Mouse (Mus musculus): ENCODE data around the gene Nutf2. TPM values are rescaled to one million over a fixed set of nuclear protein-coding genes. Genes with fewer than 3 reads are reported as not detected.

Gene Nutf2
- total RNA-seq, 2 experiments from 2014 or later, result 63.8 to 66.0 TPM

DNA sequence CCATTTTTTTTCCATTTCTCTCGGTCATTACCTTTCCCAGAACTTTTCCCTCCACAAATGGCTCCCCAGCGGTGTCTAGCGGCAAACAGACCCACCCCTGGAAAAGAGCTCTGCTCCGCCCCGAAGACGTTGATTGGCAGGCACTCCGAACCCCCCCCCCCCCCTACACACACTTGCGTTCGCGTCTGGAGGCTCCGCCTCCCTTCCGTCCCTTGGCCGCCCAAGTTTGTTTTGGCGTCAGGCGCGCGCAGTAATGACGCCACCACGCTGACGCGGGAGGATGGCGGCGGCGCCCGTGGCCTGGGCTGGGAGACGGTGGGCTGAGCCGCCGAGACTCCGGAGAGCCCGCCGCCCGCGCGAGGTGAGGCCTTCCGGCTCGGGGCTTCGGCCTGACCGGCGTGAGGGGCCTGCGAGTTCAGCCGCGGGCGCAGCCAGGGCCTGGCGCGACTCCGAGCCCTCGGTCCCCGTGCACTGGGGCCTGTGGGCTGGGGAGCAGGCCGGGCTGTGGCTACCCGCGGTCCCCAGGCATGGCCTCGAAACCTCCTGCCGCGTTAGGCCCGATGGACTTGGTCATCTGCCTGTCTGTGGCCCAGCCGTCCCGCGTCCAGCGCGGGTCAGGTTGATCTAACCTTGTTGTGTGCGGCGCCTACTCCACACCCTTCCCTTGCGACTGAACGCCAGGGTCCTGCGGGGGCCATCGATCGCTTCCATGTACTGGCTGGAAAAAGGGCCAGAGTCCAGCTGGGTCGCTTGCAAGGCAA lies 40.0 kb downstream of the Nutf2 start, which contains the start of gene Pskh1:
Gene Pskh1 (plus strand): TSS at position 262 of the 761 bp plus-strand sequence.
- DNase-seq, result peak; percentile 91
- intact Hi-C loops (cut with DNase I; ENCODE audit: low total_unique reads), result no loop called here

DNA sequence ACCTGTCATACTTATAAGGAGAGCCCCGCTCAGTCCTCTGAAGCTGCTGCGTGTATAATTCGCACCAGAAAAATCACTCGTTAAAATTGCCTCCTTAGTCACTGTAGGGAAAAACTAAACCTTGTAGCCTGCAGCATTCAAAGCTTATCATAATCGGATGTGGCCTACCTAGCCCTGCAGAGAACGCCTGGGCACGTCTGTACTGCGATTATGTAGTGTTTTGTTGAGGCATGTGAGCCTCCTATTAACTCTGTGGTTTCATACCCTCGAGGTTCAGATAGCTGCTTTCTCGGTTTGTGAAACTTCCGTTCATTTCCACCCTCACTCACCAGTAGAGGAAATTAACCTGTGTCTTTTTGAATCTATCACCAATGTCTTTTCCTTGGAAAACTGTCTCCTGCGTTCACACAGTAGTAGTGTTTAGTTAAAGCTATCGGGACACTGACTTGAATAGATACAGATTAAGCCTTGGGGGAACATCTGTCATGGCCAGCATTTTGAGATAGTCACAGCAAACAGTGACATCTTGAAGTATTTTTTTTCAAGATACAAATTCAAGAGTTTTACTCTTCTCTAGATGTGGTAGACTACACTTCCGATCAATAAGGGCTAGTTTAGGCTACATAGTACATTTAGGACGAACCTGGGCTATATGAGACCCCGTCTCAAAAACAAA lies 40.7 kb downstream of the Nutf2 start:
- no peak for DNase-seq
- intact Hi-C loops (cut with DNase I; ENCODE audit: low total_unique reads), result no loop called here

DNA sequence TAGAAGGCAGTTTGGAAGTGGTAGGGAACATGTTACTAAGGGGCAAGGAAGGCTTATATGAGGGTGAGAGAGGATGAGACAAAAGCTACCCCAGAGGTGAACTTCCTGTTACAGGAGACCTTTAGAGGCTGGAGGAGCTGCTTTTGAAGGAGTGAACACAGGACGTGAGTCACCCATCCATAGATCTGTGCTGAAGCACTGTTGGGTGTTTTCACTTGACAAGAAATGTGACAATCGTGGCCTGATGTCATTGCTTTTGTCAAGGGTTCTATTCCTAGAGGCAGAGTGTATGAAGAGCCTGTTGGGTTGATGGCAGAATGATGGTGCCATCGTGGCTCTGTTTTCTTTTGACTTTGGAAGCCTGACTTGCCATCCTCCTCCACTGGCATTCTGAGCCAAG lies 59.0 kb downstream of the Nutf2 start:
- intact Hi-C loops (cut with DNase I; ENCODE audit: low total_unique reads), result no loop called here
- DNase-seq, result no peak

DNA sequence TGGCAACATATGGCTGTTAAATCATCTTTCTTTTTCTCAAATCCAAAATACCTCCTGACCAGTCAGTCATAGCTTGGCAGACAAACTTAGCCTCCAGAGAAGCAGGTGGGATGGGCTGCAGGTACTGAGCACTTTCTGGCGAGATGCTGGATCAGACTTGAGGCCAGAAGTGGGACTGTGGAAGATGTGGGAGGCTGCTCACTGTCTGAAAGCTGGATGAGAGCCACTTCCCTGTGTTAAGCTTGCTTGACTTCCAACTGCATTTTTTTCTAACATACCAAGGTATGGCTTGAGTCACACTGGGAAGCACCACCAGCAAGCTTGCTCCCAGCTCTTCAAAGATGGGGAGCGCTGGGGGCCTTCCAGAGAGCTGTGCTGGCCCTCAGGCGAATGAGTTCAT lies 64.7 kb downstream of the Nutf2 start:
- no peak for DNase-seq
- intact Hi-C loops (cut with DNase I; ENCODE audit: low total_unique reads), result loop anchor here (5.0 kb wide), 1 partner anchor 213 kb away; no protein-coding TSS in a partner anchor

Other genes starting within 250 kb of the Nutf2 start
- 10 to 100 TPM; 34.5 TPM for gene Ctcf, start 224.0 kb upstream of the Nutf2 start, total RNA-seq (2021)
- gene Agrp, start 223.2 kb upstream of the Nutf2 start, total RNA-seq (2021), result 1 to 10 TPM in 1 of 2 experiments, under 1 TPM in 1; 0.73 to 1.7 TPM
- under 1 TPM; 0.18 to 0.35 TPM for gene Carmil2, start 174.3 kb upstream of the Nutf2 start, total RNA-seq (2021)
- gene Acd, start 159.5 kb upstream of the Nutf2 start, total RNA-seq (2021), result 10 to 100 TPM in 1 of 2 experiments, 1 to 10 TPM in 1; 9.2 to 10.3 TPM
- 1 to 10 TPM; 5.2 to 7.0 TPM for gene Pard6a, start 159.4 kb upstream of the Nutf2 start, total RNA-seq (2021)
- not detected for gene 4933405L10Rik, start 152.9 kb upstream of the Nutf2 start, total RNA-seq (2021)
- 1 to 10 TPM; 1.6 to 1.7 TPM for gene Enkd1, start 152.4 kb upstream of the Nutf2 start, total RNA-seq (2021)
- 1 to 10 TPM; 7.8 to 7.9 TPM for gene Gfod2, start 101.9 kb upstream of the Nutf2 start, total RNA-seq (2021)
- gene Ranbp10, start 33.2 kb upstream of the Nutf2 start, total RNA-seq (2021), result 10 to 100 TPM; 20.1 to 20.2 TPM
- gene Tsnaxip1, start 32.8 kb upstream of the Nutf2 start, total RNA-seq (2021), result not detected
- 1 to 10 TPM; 1.9 to 3.9 TPM for gene Cenpt, start 7.3 kb upstream of the Nutf2 start, total RNA-seq (2021)
- 10 to 100 TPM; 19.6 to 22.7 TPM for gene Thap11, start 5.4 kb upstream of the Nutf2 start, total RNA-seq (2021)
- 10 to 100 TPM; 21.1 to 21.5 TPM for gene Edc4, start 20.3 kb downstream of the Nutf2 start, total RNA-seq (2021)
- under 1 TPM in 1 of 2 experiments, not detected in 1; 0.69 TPM for gene Nrn1l, start 33.0 kb downstream of the Nutf2 start, total RNA-seq (2021)
- 10 to 100 TPM; 12.8 to 13.8 TPM for gene Pskh1, start 39.9 kb downstream of the Nutf2 start, total RNA-seq (2021)
- gene Ctrl, start 73.3 kb downstream of the Nutf2 start, total RNA-seq (2021), result not detected
- 10 to 100 TPM; 19.3 to 20.9 TPM for gene Psmb10, start 77.9 kb downstream of the Nutf2 start, total RNA-seq (2021)
- gene Lcat, start 82.8 kb downstream of the Nutf2 start, total RNA-seq (2021), result under 1 TPM; 0.21 to 0.29 TPM
- 10 to 100 TPM; 12.1 to 19.1 TPM for gene Slc12a4, start 105.5 kb downstream of the Nutf2 start, total RNA-seq (2021)
- gene Dpep3, start 118.8 kb downstream of the Nutf2 start, total RNA-seq (2021), result not detected
- gene Dus2, start 130.8 kb downstream of the Nutf2 start, total RNA-seq (2021), result 10 to 100 TPM in 1 of 2 experiments, 1 to 10 TPM in 1; 9.4 to 10.4 TPM
- not detected for gene Dpep2nb, start 145.4 kb downstream of the Nutf2 start, total RNA-seq (2021)
- gene Ddx28, start 151.3 kb downstream of the Nutf2 start, total RNA-seq (2021), result 1 to 10 TPM; 9.5 to 9.7 TPM
- 10 to 100 TPM; 18.4 to 22.0 TPM for gene Nfatc3, start 198.3 kb downstream of the Nutf2 start, total RNA-seq (2021)